8 mouse cellular contexts compared by ENCODE assay signal in genomic region chr2:26963923-26964723, GRCm38 (mm10). TPM values are rescaled to one million over a fixed set of nuclear protein-coding genes. Genes with fewer than 3 reads are reported as not detected.
DNase-seq lines count a peak whose midpoint lies in the region; ATAC-seq and TF ChIP-seq lines count a peak whose summit lies in the region.

Rexo4 (minus strand) TSS chr2:26964386.

- peaks cover 9% of the 10 kb centered on the region; the same call in 1 of the 2 replicates for H3K9me3 ChIP-seq in forebrain, embryonic 10.5 days
- H3K9me3 ChIP-seq in heart, embryonic 15.5 days (replicated peaks), result no peaks in the 10 kb centered on the region
- no peaks in the 10 kb centered on the region for H3K9me3 ChIP-seq in liver, embryonic 14.5 days (ENCODE audit: control insufficient read depth, low read length)
- no peaks in the 10 kb centered on the region for H3K9me3 ChIP-seq in neural tube, embryonic 11.5 days (ENCODE audit: control insufficient read depth, low read length)
- no peaks in the 10 kb centered on the region for H3K9me3 ChIP-seq in stomach, postnatal 0 days (ENCODE audit: control insufficient read depth, low read length)

- under 1% methylated on average over 50 of the region's 50 CpGs for WGBS in forebrain, embryonic 10.5 days
- under 1% methylated on average over 50 of the region's 50 CpGs for WGBS in heart, embryonic 15.5 days
- under 1% methylated on average over 50 of the region's 50 CpGs for WGBS in liver, embryonic 14.5 days (ENCODE audit: insufficient replicate concordance)
- under 1% methylated on average over 50 of the region's 50 CpGs for WGBS in neural tube, embryonic 11.5 days
- WGBS in stomach, postnatal 0 days, result under 1% methylated on average over 50 of the region's 50 CpGs

- peak; percentile 90 for ATAC-seq in CD4-positive, CD25-positive, alpha-beta regulatory T cell, adult 4 months
- peak; percentile 93 for ATAC-seq in heart, embryonic 15.5 days (replicated peaks; ENCODE audit: insufficient number of reproducible peaks, insufficient read depth, low FRiP score, low read depth)
- ATAC-seq in liver, embryonic 14.5 days (ENCODE audit: insufficient read depth), result peak; percentile 93
- ATAC-seq in neural tube, embryonic 11.5 days (ENCODE audit: insufficient read depth, low FRiP score, low TSS enrichment), result peak; percentile 93
- peak; percentile 93 for ATAC-seq in stomach, postnatal 0 days (ENCODE audit: low FRiP score, low TSS enrichment)

- H3K4me2 ChIP-seq in heart, embryonic 15.5 days, result peak within 1 kb of the TSS; percentile 73
- H3K4me2 ChIP-seq in liver, embryonic 14.5 days (ENCODE audit: low read depth), result peak within 1 kb of the TSS; percentile 82
- peak within 1 kb of the TSS; percentile 82 for H3K4me2 ChIP-seq in neural tube, embryonic 11.5 days (ENCODE audit: low read depth)
- H3K4me2 ChIP-seq in stomach, postnatal 0 days (replicated peaks; ENCODE audit: low read depth), result peak within 1 kb of the TSS; percentile 74

- H3K36me3 ChIP-seq in forebrain, embryonic 10.5 days (replicated peaks), result peaks cover 32% of the 10 kb centered on the region
- H3K36me3 ChIP-seq in heart, embryonic 15.5 days, result peaks cover 17% of the 10 kb centered on the region; the same call in 1 of the 2 replicates
- H3K36me3 ChIP-seq in liver, embryonic 14.5 days (replicated peaks; ENCODE audit: control insufficient read depth, insufficient read depth, low read depth), result peaks cover 15% of the 10 kb centered on the region
- peaks cover 3% of the 10 kb centered on the region; the same call in 1 of the 2 replicates for H3K36me3 ChIP-seq in neural tube, embryonic 11.5 days (ENCODE audit: control insufficient read depth, insufficient read depth, low read length)
- peaks cover 10% of the 10 kb centered on the region; the same call in 1 of the 2 replicates for H3K36me3 ChIP-seq in stomach, postnatal 0 days (ENCODE audit: control insufficient read depth, insufficient read depth, low read length)

- no peak for TF ChIP-seq EP300 in liver, embryonic 14.5 days (IDR thresholded peaks at IDR 0.05; ENCODE audit: low read depth)
- TF ChIP-seq EP300 in stomach, postnatal 0 days (optimal IDR thresholded peaks at IDR 0.05), result no peak

- peak within 1 kb of the TSS; percentile 84 for H3K9ac ChIP-seq in heart, embryonic 15.5 days
- H3K9ac ChIP-seq in liver, embryonic 14.5 days (replicated peaks), result peak within 1 kb of the TSS; percentile 88
- peak within 1 kb of the TSS; percentile 73 for H3K9ac ChIP-seq in neural tube, embryonic 11.5 days (ENCODE audit: low read length)
- peak within 1 kb of the TSS; percentile 79 for H3K9ac ChIP-seq in stomach, postnatal 0 days (ENCODE audit: low read length)

- no peak; the same call in 1 of the 2 replicates for TF ChIP-seq CTCF in liver, embryonic 14.5 days (IDR thresholded peaks at IDR 0.05; ENCODE audit: low read depth)
- no peak; the same call in 1 of the 2 replicates for TF ChIP-seq CTCF in stomach, postnatal 0 days (IDR thresholded peaks at IDR 0.05; ENCODE audit: low read depth)

- peak within 1 kb of the TSS; percentile 81 for H3K4me3 ChIP-seq in forebrain, embryonic 10.5 days
- H3K4me3 ChIP-seq in heart, embryonic 15.5 days, result peak within 1 kb of the TSS; percentile 82
- peak within 1 kb of the TSS; percentile 78 to 87 for H3K4me3 ChIP-seq in liver, embryonic 14.5 days (ENCODE audit: insufficient read depth in 1 of 2, low read depth in 2 of 2, low read length in 2 of 2)
- H3K4me3 ChIP-seq in neural tube, embryonic 11.5 days (ENCODE audit: low read depth, low read length), result peak within 1 kb of the TSS; percentile 75
- H3K4me3 ChIP-seq in stomach, postnatal 0 days (ENCODE audit: low read depth, low read length), result peak within 1 kb of the TSS; percentile 75

- peak; percentile 89 for DNase-seq in c-Kit-negative CD71-positive TER-119-positive erythroid progenitor cells, embryonic 14.5 days (ENCODE audit: low read depth, low spot score)
- DNase-seq in forebrain, embryonic 10.5 days (ENCODE audit: extremely low spot score, low spot score), result peak; percentile 93
- peak; percentile 93 to 96 for DNase-seq in kidney, postnatal 25 days
- DNase-seq in liver, embryonic 14.5 days (ENCODE audit: low read depth in 3 of 3, low spot score in 3 of 3), result peak; percentile 86 to 88 (median 86)
- DNase-seq in neural tube, embryonic 11.5 days (ENCODE audit: low spot score), result peak; percentile 95
- peak; percentile 93 for DNase-seq in stomach, postnatal 0 days (ENCODE audit: low spot score)

- H3K27me3 ChIP-seq in forebrain, embryonic 10.5 days (ENCODE audit: poor library complexity, severe bottlenecking), result no peaks in the 10 kb centered on the region
- H3K27me3 ChIP-seq in heart, embryonic 15.5 days, result no peaks in the 10 kb centered on the region
- no peaks in the 10 kb centered on the region for H3K27me3 ChIP-seq in liver, embryonic 14.5 days (ENCODE audit: control insufficient read depth, insufficient read depth, low read length)
- no peaks in the 10 kb centered on the region for H3K27me3 ChIP-seq in neural tube, embryonic 11.5 days (ENCODE audit: control insufficient read depth, insufficient read depth, low read length)
- H3K27me3 ChIP-seq in stomach, postnatal 0 days (ENCODE audit: control insufficient read depth, insufficient read depth, low read length), result no peaks in the 10 kb centered on the region

- peaks cover 29% of the 10 kb centered on the region for H3K4me1 ChIP-seq in forebrain, embryonic 10.5 days
- peaks cover 24% of the 10 kb centered on the region for H3K4me1 ChIP-seq in heart, embryonic 15.5 days (replicated peaks)
- H3K4me1 ChIP-seq in liver, embryonic 14.5 days (replicated peaks; ENCODE audit: control insufficient read depth in 2 of 2, insufficient read depth in 2 of 2, low read length in 1 of 2), result peaks cover 9 to 19% of the 10 kb centered on the region in 2 experiments
- H3K4me1 ChIP-seq in neural tube, embryonic 11.5 days (ENCODE audit: control insufficient read depth, insufficient read depth, low read length), result peaks cover 6% of the 10 kb centered on the region; the same call in 1 of the 2 replicates
- H3K4me1 ChIP-seq in stomach, postnatal 0 days (replicated peaks; ENCODE audit: control insufficient read depth, insufficient read depth), result no peaks in the 10 kb centered on the region

- H3K27ac ChIP-seq in forebrain, embryonic 10.5 days, result peak within 1 kb of the TSS; percentile 97
- H3K27ac ChIP-seq in heart, embryonic 15.5 days, result peak within 1 kb of the TSS; percentile 99
- peak within 1 kb of the TSS; percentile 74 for H3K27ac ChIP-seq in liver, embryonic 14.5 days
- peak within 1 kb of the TSS; percentile 93 for H3K27ac ChIP-seq in neural tube, embryonic 11.5 days (ENCODE audit: low read depth, low read length)
- H3K27ac ChIP-seq in stomach, postnatal 0 days (replicated peaks), result peak within 1 kb of the TSS; percentile 99

RNA-seq across cellular contexts. Expression of gene Rexo4, which starts in this region (rescaled TPM):
- 10 to 100 TPM; 55.5 to 76.3 TPM for polyA plus RNA-seq in CD4-positive, CD25-positive, alpha-beta regulatory T cell, adult 4 months (2017; shearing (Covaris generic))
- polyA plus RNA-seq in forebrain, embryonic 10.5 days (2016; fragmentation: Nextera tagmentation; extraction: Ambion mirVana), result 57.1 and 59.0 TPM in 2 replicates
- polyA plus RNA-seq in heart, embryonic 15.5 days (2015; fragmentation: Nextera tagmentation; extraction: Ambion mirVana), result 23.6 and 29.7 TPM in 2 replicates
- 14.8 and 18.6 TPM in 2 replicates for polyA plus RNA-seq in liver, embryonic 14.5 days (2012; rRNA removed)
- polyA plus RNA-seq in liver, embryonic 14.5 days (2014; fragmentation: Nextera tagmentation; extraction: Ambion mirVana), result 18.0 and 20.1 TPM in 2 replicates
- 47.2 and 51.1 TPM in 2 replicates for polyA plus RNA-seq in neural tube, embryonic 11.5 days (2014; fragmentation: Nextera tagmentation; extraction: Ambion mirVana)
- polyA plus RNA-seq in stomach, postnatal 0 days (2015; fragmentation: Nextera tagmentation; extraction: Ambion mirVana), result 21.7 and 23.0 TPM in 2 replicates

Comparison
In these comparisons a context has a peak if more than half of its experiments do, and no peak if none do; other contexts are left out.
1. Peak in every context shown above with its lines: DNase-seq, ATAC-seq, H3K4me3 ChIP-seq and H3K27ac ChIP-seq.